Mouse (Mus musculus) layer of hippocampus, adult 9-11 months (tissue): ENCODE measurements at regions not wholly inside any gene's neighbourhood (a gene's known extent, or its start where the extent isn't known, plus 50 kb on each side); places are given as distances from the start of the nearest gene placed in this dataset.

Source experiments
- DNase-seq: peaks from one replicate; pipeline ENCODE4 v3.0.0; 2022

- DNase-seq = no peak
Measured at GRCm38 (mm10) chr2:128309541-128310030, 183.7 kb downstream of the Bcl2l11 start.

DNA sequence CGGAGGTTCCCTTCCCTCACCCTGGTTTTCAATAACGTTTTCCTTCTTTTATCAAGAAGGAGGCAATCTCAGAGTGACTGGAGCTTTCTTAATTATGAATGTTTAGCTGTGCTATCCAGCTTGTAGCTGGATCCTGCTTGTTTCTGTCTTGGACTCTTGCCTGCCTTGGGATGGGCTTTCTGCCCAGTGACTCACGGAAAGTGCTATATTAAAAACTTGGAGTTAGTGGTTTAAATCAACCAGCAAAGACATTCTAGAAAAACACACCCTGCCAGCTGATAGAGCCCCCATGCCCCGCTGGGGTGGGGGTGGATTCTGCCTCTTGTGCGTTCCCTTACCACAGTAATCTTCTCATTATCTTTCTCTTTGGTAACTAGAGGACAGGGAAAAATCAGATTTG is 184.2 kb downstream of the Bcl2l11 start:
- DNase-seq = peak; percentile 81

DNA sequence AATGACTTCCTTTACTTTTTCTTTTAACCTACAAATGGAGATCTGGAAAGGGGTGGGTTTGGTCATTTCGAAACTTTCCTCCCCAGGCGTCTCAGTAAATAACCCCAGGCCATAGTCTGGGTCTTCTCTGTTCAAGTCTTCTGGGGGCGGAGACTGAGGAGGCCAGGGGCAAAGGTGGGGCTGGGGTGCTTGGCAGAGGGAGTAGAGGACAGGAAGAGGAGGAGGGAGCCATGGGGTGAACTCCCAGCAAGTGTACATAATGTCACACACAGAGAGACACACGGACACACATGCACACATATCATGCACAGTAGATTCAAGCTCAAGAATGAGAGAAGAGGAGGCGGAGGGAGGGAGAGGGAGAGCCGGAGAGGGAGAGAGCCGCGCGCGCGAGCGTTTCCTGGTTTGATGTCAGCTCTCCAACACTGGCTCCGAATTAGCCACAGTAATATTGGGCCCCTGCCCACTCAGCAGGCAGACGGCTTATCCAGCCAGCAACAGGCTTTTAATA is 186.3 kb downstream of the Bcl2l11 start:
- DNase-seq = peak; percentile 55

DNA sequence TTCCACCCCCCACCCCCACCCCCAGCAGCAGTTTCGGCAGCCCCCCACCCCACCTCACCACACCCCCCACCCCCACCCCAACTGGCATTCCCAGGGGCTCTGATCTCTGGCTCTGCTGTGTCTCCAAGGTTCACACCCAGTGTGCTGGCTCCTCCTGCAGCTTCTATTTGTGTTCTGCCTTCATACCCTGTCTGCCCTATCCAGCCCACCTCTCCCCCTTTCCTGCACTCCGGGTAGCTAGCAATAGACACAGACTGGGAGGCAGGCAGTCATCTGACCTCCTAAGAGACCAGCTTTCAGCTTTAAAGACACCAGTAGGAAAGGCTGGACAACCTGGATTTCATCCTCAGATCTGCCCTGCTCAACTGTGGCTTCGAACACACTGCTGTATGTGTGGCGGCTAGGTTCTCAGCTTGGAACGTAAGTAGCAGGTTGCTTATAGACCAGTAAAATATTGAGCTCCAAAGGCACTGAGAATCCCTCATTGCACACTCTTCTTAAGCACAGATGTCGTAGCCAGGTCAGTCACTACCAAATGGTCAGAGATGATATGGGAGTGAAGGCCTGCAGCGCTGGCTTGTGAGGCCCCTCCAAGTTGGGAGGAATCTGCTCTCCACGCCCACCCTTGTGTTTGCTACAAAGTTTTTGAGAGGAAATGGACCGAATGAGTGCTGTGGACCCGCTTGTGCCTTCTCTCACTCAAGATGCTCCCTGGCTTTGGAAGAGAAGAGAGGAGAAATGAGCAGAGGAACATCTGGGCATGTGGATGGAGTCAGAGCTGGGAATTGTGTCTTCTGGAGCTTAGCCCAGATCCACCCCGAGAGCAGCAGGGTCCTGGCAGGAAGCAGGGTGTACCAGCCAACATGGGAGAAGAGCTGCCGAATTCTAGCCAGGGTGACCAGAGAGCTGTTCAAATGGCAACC is 187.1 kb downstream of the Bcl2l11 start:
- no peak for DNase-seq

GRCm38 (mm10) chr2:128313582-128313918 is 187.7 kb downstream of the Bcl2l11 start:
- DNase-seq = no peak

GRCm38 (mm10) chr2:128313948-128314347 is 188.1 kb downstream of the Bcl2l11 start:
- no peak for DNase-seq

GRCm38 (mm10) chr2:128316516-128316915 is 190.7 kb downstream of the Bcl2l11 start:
- no peak for DNase-seq

- DNase-seq = no peak
Measured at GRCm38 (mm10) chr2:128318266-128318665, 192.4 kb downstream of the Bcl2l11 start.

DNA sequence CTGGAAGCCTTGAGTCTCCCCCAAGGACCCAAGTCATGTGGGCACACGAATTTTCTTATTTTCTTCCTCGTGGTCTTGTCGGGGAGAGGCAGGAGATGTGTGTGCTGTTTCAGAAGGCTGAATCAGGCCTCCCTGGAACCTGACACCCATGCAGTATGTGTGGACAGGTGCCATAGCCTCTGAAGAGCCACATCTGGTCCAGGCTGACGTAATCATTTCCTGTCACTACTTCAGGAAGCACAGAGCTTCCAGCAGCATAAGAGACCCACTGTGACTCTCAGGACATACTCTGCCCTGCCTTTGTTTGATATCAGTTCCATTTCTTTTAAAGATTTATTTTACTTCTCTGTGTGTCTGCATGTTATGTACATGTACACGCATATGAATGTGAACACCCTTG is 193.1 kb downstream of the Bcl2l11 start:
- DNase-seq = no peak

- no peak for DNase-seq
Measured at GRCm38 (mm10) chr2:128321475-128321874, 195.6 kb downstream of the Bcl2l11 start.

GRCm38 (mm10) chr2:128324256-128325096 is 198.6 kb downstream of the Bcl2l11 start:
- no peak for DNase-seq

DNA sequence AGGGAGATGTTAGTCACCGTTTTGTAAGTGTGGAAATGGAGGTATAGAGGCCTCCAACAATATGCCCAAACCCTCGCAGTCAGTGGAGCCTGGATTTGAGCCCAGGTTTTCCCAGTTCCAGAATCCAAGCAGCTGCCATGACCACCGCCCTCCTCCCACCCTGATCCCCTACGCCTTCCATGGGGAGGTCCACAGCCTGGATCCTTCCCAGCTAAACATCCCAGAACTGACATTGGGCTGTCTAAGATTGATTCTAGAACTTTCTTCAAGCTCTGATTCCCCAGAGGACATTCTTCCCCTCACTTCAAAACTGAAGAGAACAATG is 199.2 kb downstream of the Bcl2l11 start:
- DNase-seq = no peak

DNA sequence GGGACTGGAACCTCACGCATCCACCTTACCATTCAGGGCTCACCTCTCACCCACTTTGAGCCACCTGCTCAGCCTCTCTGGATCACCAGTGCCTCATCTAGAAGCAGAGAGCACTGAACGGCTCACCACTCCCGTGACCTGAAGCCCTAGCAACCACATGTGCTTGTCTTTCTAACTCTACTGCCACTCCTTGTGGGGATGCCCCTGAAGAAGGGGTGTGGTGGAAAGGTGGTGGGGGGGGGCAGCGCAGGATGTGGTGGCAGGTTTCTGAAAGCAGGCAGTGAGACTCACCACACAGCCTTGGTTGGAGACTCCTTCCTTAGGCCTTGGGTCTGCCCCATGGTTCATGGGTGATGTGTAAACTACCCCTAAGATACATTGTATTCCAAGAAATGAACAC is 199.6 kb downstream of the Bcl2l11 start:
- no peak for DNase-seq

- DNase-seq = no peak
Measured at GRCm38 (mm10) chr2:128330833-128331232, 205.0 kb downstream of the Bcl2l11 start.

DNA sequence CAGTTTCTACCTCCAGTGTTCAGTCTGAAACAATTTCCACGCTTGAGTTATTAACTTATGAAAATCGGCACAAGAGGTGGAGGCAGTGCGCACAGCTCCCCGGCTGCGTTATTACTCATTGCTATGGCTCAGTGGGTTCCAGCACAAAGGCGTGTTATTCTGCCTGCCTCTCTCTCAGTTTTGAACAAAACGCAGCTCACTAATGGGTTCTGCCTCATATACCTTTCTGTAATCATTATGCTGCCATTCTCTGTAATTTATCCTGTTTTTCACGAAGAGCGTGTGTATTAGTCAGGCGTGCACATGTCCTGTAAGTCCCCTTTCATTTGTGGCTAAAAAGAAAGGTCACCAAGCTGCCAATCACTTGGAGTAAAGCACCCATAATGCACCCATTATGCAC is 205.4 kb downstream of the Bcl2l11 start:
- no peak for DNase-seq

GRCm38 (mm10) chr2:128331681-128332080 is 205.8 kb downstream of the Bcl2l11 start:
- DNase-seq = no peak

- no peak for DNase-seq
Measured at GRCm38 (mm10) chr2:128333401-128334142, 207.7 kb downstream of the Bcl2l11 start.

DNA sequence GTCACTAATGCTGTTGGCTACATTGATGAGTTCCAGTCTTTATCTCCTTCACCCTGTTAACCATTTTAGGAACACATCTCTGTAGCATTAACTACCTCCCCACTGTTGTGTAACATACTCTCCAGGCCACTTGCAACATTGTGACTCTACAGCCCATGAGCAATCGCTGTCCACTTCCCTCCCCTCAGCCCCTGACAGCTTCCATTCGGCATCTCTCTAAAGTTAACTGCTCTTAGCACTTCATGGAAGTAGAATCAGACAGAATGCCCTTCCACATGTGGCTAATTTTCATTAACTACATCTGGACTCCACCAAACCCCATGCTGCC is 208.3 kb downstream of the Bcl2l11 start:
- DNase-seq = no peak

GRCm38 (mm10) chr2:128334757-128335500 is 209.1 kb downstream of the Bcl2l11 start:
- no peak for DNase-seq

GRCm38 (mm10) chr2:128337192-128337591 is 211.4 kb downstream of the Bcl2l11 start:
- DNase-seq = peak; percentile 33

DNA sequence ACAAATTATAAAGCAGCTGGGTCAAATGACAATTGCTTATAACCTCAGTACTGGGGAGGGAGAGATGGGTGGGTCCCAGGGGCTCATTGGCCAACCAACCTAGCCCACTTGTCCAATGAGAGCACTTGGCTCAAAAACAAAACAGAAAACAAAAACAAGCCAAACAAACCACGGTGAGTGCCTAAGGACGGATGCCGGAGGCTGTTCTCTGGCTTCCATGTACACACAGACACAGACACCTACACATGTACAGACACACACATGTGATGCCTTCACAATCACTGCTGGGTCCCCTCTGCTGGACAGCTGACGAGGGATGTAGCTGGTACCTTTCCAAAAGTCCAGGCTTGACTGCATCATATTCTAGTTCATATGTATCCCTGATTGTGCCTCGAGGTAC is 212.0 kb downstream of the Bcl2l11 start:
- no peak for DNase-seq

DNA sequence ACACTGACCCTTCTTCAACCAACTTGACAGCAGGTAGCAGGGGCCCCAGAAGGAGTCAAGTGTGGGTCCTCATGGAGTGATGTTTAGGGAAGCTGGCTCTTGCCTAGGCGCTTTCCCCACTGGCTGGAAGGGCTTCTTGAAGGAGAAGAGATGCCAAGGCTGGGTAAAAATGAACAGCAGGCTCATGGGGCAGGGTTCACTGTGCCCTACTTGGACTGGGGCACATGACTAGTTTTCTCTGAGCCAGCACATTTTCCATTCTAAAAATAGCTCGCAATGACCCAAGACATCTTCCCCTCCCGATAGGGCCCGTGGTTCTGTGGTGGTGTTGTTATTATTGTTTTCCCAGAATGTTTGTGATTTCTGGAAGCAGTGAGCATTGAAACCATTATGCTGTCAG is 212.6 kb downstream of the Bcl2l11 start:
- DNase-seq = no peak
